Mouse (Mus musculus) left cerebral cortex, postnatal 25 days (tissue): ENCODE results near the gene Hs6st3. TPM values are rescaled to one million over a fixed set of nuclear protein-coding genes. Genes with fewer than 3 reads are reported as not detected.

Experiments used
- total RNA-seq, 2 experiments: library from RNA; stranded (reverse); gene quantifications; 2 replicates each; pipeline ENCODE4 v1.2.3; 2021

Gene Hs6st3
- total RNA-seq, 2 experiments from 2014 or later: 72.5 to 72.6 TPM

Other genes starting within 250 kb of the Hs6st3 start
- 10 to 100 TPM; 85.6 to 99.0 TPM for gene Dzip1, start 212.9 kb upstream of the Hs6st3 start, total RNA-seq
- 10 to 100 TPM; 39.5 to 41.3 TPM for gene Dnajc3, start 200.4 kb upstream of the Hs6st3 start, total RNA-seq
- gene Uggt2, start 38.9 kb upstream of the Hs6st3 start, total RNA-seq: 10 to 100 TPM; 22.4 to 33.3 TPM